Mouse (Mus musculus) forebrain, embryonic 12.5 days (tissue): ENCODE results near the gene Natd1. TPM values are rescaled to one million over a fixed set of nuclear protein-coding genes. Genes with fewer than 3 reads are reported as not detected.

ENCODE experiments used
- polyA plus RNA-seq: library from polyadenylated mRNA; unstranded; fragments of >200 nt; fragmentation: Nextera tagmentation; extraction: Ambion mirVana; gene quantifications from 2 replicates; pipeline ENCODE4 v1.2.1, GENCODE M21; 2016

Natd1 gene
- polyA plus RNA-seq, 1 experiment from 2014 or later: 24.1 TPM

Other genes with a start within 250 kb of the Natd1 start
- 138 and 152 TPM in 2 replicates for gene Llgl1, start 215.0 kb downstream of the Natd1 start, polyA plus RNA-seq
- gene Flii, start 187.5 kb downstream of the Natd1 start, polyA plus RNA-seq: 76.2 and 78.9 TPM in 2 replicates
- 15.4 and 17.9 TPM in 2 replicates for gene Mief2, start 186.4 kb downstream of the Natd1 start, polyA plus RNA-seq
- 20.5 and 21.1 TPM in 2 replicates for gene Top3a, start 137.4 kb downstream of the Natd1 start, polyA plus RNA-seq
- 11.0 and 11.5 TPM in 2 replicates for gene Smcr8, start 137.2 kb downstream of the Natd1 start, polyA plus RNA-seq
- 49.9 and 52.6 TPM in 2 replicates for gene Shmt1, start 103.0 kb downstream of the Natd1 start, polyA plus RNA-seq
- gene Dhrs7b, start 84.1 kb downstream of the Natd1 start, polyA plus RNA-seq: 23.5 and 27.2 TPM in 2 replicates
- 49.6 and 52.1 TPM in 2 replicates for gene Tmem11, start 35.5 kb downstream of the Natd1 start, polyA plus RNA-seq
- 40.5 and 43.7 TPM in 2 replicates for gene Map2k3, start 17.3 kb upstream of the Natd1 start, polyA plus RNA-seq
- 0.22 and 0.42 TPM in 2 replicates for gene Kcnj12, start 107.8 kb upstream of the Natd1 start, polyA plus RNA-seq
- 0.37 and 0.59 TPM in 2 replicates for gene Tnfrsf13b, start 212.0 kb upstream of the Natd1 start, polyA plus RNA-seq